Mouse (Mus musculus) adrenal gland (tissue): ENCODE measurements around the gene Foxd3.

Experiments
- intact Hi-C: fragments of 180-260 bp; cut with DNase I; formaldehyde crosslinking; loops from one replicate; pipeline ENCODE4 v1.15.1; 2025
- microRNA-seq, 2 experiments: library from miRNA; unstranded; fragments of <30 nt; microRNA quantifications; one replicate each; pipeline ENCODE4; 2019

Foxd3 gene

DNA sequence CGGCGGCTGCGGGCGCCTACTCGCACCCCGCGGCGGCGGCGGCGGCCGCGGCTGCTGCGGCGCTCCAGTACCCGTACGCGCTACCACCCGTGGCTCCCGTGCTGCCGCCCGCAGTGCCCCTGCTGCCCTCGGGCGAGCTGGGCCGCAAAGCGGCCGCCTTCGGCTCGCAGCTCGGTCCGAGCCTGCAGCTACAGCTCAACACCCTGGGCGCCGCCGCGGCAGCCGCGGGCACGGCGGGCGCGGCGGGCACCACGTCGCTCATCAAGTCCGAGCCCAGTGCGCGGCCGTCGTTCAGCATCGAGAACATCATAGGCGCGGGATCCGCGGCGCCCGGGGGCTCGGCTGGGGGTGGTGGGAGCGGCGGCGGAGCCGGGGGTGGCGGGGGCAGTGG, 1.3 kb downstream of the Foxd3 start:
- intact Hi-C loops = no loop called here

DNA sequence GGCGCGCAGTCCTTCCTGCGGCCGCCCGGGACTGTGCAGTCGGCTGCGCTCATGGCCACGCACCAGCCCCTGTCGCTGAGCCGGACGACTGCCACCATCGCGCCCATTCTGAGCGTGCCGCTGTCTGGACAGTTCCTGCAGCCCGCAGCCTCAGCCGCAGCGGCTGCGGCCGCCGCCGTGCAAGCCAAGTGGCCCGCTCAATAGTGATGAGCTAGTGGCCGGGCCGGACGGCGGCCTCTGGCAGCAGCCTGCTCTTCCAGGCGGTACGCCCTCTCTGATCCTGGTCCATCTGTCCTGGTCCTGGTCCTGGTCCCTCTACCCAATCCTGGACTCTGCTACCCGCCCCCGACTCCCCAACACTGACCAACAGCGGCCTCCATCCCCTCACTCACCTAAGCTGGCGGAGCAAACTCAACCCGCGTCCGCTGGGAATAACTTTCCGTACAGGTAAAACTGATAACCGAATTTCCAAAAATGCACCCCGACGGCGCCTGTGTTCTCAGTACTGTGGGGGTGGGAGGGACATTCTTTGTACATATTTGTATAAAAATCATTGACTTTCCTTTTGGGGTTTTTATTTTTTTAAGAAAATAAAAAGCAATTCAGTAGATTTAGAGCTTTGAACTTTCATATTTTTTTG, 1.9 kb downstream of the Foxd3 start:
- intact Hi-C loops = no loop called here

DNA sequence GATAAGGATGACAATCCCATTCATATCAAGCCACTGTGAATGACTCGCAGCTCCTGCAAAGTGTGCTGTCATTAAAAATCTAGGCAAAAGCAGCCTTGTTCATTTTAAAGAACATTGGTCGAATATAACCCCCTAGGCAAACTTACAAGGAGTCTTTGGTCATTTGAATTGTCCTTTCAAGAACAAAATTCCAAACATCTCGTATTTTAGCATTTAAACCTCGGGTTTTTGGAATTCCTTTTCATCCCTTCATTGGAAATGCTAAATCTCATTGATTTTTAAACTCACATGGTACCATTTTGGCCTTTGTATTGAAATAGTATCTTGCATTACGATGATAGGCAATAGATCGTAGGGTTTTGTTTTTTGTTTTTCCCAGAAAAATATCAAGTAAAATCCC, 2.8 kb downstream of the Foxd3 start:
- intact Hi-C loops = no loop called here

DNA sequence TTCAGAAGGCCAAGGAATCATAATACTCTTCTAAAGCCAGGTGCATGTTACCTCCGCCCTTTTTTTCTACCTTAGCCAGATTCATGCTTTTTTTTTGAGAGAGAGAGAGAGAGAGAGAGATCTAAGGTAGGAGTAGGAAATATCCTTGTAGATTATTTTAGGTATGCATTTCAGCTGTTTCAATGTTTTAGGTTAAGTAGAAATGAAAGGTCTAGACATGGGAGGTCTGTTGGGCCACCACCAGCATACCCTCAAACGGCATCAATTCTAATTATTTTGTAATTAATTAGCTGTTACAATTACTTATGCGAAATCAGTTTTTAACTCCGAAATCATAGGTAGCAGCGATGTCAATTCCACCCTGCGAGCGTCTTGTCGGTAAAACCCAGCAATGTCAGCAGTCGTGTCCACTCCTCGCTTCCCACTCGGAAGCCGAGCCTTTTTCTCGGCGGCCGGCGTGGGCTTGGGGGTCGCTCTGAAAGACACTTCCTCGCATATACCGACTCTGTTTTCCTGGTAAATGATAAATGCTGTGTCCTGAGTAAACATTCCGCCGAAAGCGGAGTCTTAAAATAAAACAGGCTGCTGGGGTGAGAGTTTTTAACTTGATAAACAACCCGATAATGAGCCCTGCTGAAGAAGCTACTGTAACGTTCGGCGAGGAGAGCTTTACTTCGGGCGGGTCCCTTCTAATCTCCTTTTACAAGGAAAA, 3.4 kb downstream of the Foxd3 start:
- intact Hi-C loops = loop anchor here (5.0 kb wide), 1 partner anchor 53 kb away; no protein-coding TSS in a partner anchor

DNA sequence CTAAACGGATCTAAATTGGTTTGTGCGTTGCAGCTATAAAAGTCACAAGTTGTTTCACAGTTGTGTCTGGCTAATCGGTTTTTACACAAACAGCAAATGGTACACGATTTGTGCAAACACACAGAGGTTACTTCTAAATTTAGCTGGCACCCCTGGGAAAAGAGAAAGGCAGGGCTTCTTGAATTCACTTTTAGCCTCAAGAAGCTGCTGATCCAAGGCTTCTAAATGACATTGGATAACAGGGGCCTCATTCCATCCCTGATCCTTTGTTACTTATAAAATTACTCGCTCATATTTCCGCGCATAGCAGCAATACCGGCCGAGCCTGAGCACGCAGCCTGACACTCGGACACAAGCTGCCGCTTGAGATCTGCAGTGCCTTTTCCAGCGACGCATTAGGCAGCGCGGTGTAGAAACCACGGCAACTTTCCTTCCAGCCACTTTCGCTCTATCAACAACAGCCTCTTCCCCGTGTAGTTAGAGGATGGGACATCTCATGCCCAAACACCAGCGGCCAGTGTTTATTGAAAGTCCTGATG, 4.0 kb downstream of the Foxd3 start:
- intact Hi-C loops = loop anchor here (5.0 kb wide), 1 partner anchor 52 kb away; no protein-coding TSS in a partner anchor

DNA sequence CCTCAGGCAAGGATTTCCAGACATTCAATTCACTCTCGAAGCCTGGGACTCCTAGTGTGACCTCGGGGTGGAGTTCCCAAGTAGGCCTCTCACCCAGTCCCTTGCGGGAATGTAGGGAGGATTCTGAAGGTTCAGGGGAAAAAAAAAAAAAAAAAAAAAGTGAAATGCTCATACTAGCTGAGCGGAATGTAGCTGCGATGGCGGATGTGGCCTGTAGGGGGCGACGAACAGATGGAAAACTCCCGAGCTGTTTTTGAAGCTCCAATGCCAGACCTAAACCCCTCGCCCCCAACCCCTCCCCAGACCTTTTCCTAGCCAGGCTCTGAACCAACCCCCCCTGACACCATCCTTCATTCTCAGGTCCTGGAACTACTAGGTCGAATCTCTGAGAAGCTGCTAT, 4.9 kb downstream of the Foxd3 start:
- intact Hi-C loops = loop anchor here (5.0 kb wide), 1 partner anchor 51 kb away; no protein-coding TSS in a partner anchor

DNA sequence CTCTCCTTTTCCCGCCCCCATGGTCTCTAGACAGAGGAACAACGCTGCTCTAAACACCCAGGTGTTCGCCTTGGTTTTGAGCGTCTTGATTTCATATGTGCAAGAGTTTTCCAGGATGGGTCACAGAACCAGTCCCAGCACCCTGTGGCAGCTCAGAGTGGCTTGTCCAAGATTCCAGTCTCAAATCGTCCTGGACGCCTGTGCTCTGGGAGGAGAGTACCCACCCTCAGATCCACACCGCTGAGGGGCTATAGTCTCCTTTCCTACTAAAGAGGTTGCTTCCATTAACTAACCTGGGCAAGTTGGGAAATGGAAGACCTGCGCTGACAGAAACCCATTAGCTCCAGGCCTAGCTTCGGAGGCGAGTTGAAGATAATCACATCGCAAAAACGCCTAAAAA, 5.9 kb downstream of the Foxd3 start:
- intact Hi-C loops = loop anchor here (5.0 kb wide), 1 partner anchor 50 kb away; no protein-coding TSS in a partner anchor

DNA sequence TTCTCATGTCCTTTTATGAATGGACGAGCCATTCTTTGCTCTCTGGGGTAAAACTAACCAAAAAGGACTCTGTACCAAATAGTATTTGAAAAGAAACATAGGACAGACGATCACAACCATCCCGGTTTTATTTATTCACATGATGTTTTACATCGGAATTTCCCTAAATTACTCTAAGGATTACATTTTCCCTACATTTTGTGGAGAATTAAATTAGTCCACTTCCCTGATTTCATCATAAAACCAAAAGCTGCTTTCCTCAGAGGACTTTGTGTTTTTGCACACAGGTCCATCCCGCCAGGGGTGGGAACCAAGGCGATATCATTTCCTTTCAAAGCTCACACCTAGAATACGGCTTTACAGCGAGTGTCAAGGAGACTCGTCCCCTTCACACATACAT, 6.3 kb downstream of the Foxd3 start:
- intact Hi-C loops = loop anchor here (5.0 kb wide), 1 partner anchor 50 kb away; no protein-coding TSS in a partner anchor

DNA sequence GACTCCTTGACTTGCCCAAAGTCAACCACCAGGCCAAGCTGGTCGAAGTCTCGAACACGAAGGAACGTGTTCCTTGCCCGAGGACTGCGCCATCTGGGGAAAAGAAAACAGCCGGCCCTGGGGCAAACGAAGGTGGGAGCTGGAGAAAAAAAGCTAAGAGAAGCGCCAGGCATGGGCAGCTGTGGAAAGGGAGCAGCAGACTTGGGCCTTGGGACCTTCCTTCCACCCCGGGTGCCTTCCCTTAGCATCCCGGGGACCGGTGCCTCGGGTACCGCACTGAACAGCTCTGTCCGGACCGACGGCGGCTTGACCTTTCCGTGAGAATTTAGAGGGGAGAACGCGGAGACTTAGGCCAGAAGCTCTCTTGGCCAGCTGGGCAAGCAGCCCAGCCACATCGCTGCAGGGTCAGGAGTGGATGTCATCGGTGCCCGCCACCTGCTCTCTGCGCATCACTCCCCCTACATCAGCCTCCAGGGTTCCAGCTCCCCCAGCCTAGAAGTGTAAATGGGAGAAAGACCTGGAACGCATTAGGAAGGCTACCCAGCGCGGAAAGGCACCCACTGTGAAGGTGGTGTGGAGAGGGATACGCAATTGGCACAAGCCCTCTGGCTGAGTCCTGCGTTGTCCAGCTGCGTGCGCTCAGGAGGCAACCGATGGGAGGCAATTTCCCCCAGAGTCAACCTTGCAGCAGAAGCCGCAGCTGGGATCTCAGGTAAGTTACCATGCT, 6.9 kb downstream of the Foxd3 start:
- intact Hi-C loops = loop anchor here (5.0 kb wide), 1 partner anchor 49 kb away; no protein-coding TSS in a partner anchor

DNA sequence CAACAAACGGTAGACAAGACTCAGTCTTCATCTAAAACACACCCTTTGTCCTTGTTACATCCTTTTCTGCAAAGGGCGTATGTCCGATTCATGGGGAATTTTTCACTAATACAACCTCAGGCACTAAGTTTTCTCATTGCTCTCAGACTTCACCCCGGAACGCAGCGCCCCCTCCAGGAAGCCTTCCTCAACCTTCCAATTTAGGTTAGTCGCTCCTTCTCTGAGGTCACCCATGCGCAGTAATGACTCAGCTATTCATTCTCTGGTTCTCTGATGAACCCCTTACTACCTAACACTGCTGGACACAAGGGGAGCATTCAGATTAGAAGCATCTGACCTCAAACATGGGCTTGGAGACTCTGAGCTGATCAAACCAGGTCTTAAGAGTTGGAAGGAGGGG, 7.6 kb downstream of the Foxd3 start:
- intact Hi-C loops = loop anchor here (5.0 kb wide), 1 partner anchor 49 kb away; no protein-coding TSS in a partner anchor

DNA sequence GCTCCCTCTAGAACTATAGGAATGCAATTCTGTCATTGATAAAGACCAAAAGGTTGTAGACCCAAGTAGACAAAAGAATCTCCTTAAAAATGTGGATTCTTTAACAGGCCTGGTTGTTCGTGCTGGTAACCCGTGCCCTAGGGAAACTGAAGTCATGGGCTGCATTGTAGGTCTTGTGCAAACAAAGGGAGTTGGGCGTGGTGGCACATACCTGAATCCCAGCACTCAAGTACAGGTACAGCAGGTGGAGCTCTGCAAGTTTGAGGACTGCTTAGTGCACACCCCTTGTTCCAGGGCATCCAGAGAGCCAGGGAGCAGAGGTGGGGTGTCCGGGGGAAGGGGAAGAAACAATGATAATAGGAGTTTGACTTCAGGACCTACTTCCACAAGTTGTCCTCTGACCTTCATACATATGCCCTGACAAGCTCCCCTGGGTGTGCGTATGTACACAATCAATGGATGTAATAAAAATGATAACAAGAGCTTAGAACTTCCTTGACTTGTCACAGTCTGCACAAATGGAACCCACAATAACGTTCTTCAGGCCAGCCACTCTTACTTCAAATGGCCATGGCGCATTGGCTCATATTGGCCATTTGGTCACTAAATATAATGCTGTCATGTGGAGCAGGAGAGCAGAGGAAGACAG, 14.2 kb downstream of the Foxd3 start:
- intact Hi-C loops = no loop called here

DNA sequence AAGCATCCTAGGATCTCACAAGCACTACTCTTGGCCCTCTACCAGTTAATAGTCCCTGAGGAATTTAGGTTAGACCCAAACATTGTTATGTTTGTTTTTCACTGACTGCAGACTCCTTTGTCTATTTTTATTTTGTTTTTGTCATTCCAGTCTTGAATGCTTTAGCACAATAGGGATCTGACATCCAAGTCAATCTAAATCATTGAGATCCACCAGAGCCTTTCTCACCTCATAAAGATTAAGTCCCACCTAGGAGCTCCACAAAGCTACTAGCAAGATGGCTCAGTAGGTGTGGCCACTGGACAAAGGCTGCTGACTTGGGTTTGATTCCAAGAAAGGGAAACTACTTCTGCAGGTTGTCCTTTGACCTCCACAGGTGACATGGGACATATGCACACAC, 19.1 kb downstream of the Foxd3 start:
- intact Hi-C loops = no loop called here

DNA sequence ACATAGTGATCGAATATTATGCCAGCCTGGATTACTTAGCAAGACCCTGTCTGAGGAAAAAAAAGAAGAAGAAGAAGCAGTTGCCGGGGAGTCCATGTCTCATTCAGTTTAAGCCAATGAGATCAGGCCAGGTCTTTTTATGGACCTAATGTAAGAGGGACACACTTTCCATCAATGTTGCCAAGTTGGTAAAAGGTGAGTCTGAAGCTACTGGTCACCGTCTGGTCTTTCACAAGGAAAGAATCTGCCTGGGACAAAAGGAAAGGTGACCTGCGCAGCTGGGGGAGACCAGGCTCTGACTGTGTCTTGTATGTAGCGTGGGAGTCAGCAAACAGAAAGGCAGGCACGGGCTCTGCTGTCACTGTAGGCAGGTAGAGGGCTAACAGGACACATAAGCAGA, 27.8 kb downstream of the Foxd3 start:
- intact Hi-C loops = no loop called here

DNA sequence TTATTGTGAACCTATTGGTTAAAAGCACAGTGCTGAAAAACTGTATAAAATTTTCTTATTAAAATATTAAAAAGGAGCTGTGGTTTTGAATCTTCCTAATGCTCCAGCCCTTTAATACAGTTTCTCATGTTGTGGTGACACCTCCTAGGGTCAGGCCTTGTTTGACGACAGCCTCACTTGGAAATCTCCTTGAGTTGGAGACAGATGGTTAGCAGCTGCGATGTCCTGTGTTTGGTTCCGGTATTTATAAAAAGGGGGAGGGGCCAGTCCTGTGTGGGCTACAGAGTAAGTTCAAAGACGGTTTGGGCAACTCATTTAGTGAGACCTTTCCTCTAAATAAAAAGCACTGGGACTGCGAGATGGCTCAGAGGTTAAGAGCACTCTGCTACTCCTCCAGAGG, 30.2 kb downstream of the Foxd3 start:
- intact Hi-C loops = no loop called here

Small RNA genes within 50 kb of the gene (microRNA-seq; reads per million reads assigned to microRNA genes)
- gene Gm23366 = 0 reads per million in 2 experiments
